Mouse (Mus musculus) frontal cortex, postnatal 14 days (tissue): ENCODE measurements at regions not wholly inside any gene's neighbourhood (a gene's known extent, or its start where the extent isn't known, plus 50 kb on each side); places are given as distances from the start of the nearest gene placed in this dataset.

Experiments
- DNase-seq, 2 experiments: peaks; one replicate each; pipeline ENCODE4 v3.0.0; 2022; ENCODE audit warnings: low spot score in 2 of 2

DNA sequence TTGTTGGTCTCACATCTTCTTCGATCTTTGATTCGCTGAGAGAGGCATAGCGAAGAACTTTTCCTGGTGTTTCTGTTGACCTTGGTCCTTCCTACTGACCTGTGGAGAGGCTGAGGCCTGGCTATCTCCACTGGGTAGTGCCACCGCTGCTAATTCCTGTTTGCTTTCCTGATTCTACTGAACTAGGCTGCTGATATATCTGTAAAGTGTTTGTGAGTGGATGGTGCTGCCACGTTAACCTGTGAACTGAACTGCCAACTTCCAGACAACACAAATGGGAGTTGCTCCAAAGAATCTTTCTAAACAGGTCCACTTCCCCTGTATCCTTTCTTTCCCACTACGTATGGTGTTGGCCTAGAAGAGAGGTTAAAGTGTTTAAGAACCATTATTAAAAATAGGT, 78.0 kb upstream of the Akt3 start:
- DNase-seq: no peak

DNA sequence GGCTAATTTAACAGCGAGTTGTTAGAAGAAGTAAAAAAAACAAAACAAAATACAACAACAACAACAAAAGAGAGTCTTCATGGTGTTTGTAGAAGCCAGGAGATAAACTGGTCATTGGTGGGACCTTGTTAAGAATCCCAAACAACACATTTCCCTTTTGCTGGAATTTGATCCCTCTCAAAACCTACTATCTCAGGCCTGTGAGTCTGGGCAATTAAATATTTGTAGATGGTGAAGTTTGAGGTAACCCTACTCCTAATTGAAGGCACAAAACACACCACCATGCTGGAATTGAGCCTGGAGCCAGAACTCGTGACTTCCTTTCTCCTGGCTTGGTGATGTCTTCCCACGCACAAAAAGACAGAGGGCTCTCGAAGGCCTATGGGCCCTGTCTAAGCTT, 65.4 kb upstream of the Akt3 start:
- DNase-seq: no peak

- DNase-seq: no peak
Observed at GRCm38 (mm10) chr1:177322745-177323299, 64.8 kb upstream of the Akt3 start.

DNA sequence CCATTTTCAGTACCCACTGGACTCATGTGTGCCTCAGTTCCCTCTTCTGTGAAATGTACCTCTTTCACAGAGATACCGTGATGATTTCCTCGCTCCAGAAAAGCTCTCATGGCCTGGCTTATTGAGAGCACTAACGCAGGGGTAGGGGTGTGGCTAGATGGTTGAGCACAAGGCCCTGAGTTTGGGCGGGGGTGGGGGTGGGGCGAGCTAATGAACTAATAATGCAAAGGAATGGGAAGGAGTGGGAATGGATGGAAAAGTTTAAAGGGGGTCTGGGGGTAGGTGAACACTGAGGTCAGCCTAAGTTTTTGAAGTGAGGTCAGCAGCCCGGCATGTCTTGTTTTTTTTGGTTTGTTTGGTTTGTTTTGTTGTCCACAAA, 64.3 kb upstream of the Akt3 start:
- DNase-seq: no peak

GRCm38 (mm10) chr1:177321655-177322306, 63.8 kb upstream of the Akt3 start:
- DNase-seq: no peak

- DNase-seq: no peak
Observed at GRCm38 (mm10) chr1:177308213-177308872, 50.3 kb upstream of the Akt3 start.
